Mouse (Mus musculus): ENCODE data around the gene Ramp1. TPM values are rescaled to one million over a fixed set of nuclear protein-coding genes. Genes with fewer than 3 reads are reported as not detected.

Gene Ramp1
- polyA plus RNA-seq, 1 experiment from 2014 or later, result 0.47 TPM

DNA sequence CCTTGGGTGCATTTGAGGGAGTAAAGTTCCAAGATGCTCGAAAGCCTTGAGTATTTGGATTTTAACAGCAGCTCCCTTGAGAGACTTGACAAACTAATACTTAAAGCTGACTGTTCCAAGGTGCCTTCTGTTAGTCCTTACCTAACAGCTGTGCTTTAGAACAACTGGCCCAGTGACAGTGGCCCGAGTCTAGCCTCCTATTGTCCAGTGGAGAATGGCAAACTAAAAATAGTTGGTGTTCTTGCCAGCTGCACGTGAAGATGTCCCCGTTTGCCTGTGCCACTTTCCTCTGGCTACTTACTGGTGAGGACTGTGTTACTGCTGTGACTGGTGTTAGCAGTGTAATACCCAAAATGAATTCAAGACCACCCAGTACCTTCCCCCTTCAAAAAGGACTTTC is 2.8 kb upstream of the Ramp1 start:
- WGBS, result 89% methylated on average over 4 of the region's 4 CpGs
- no peak overlapping the region for H3K4me2 ChIP-seq (ENCODE audit: low read depth, severe bottlenecking)
- no peaks in the 10 kb centered on the region for H3K36me3 ChIP-seq (ENCODE audit: control insufficient read depth, insufficient read depth, low read length)
- no peak overlapping the region for H3K27ac ChIP-seq (replicated peaks; ENCODE audit: low read depth, low read length)
- no peaks in the 10 kb centered on the region for H3K9me3 ChIP-seq (ENCODE audit: control insufficient read depth, low read length)
- H3K4me3 ChIP-seq (ENCODE audit: low read depth, low read length), result no peak overlapping the region
- H3K27me3 ChIP-seq (ENCODE audit: control insufficient read depth, insufficient read depth, low read length), result peaks cover 22% of the 10 kb centered on the region
- no peak overlapping the region for H3K9ac ChIP-seq (ENCODE audit: low read length)
- H3K4me1 ChIP-seq (ENCODE audit: control insufficient read depth, insufficient read depth, low read length), result 0 out of 2 replicates have a peak, but pooled peaks cover 7% of the 10 kb centered on the region
- no peak for DNase-seq (ENCODE audit: low spot score)
- no peak for ATAC-seq (ENCODE audit: insufficient number of reproducible peaks, low FRiP score, low TSS enrichment, low read depth)

- ATAC-seq (ENCODE audit: insufficient number of reproducible peaks, low FRiP score, low TSS enrichment, low read depth) (no peak), DNase-seq (ENCODE audit: low spot score) (peak; percentile 73)
- Histone ChIP-seq H3K4me2 (ENCODE audit: low read depth, severe bottlenecking) (no peak overlapping the region), H3K36me3 (ENCODE audit: control insufficient read depth, insufficient read depth, low read length) (no peaks in the 10 kb centered on the region), H3K27me3 (ENCODE audit: control insufficient read depth, insufficient read depth, low read length) (peaks cover 22% of the 10 kb centered on the region), H3K4me1 (ENCODE audit: control insufficient read depth, insufficient read depth, low read length) (0 out of 2 replicates have a peak, but pooled peaks cover 7% of the 10 kb centered on the region), H3K9me3 (ENCODE audit: control insufficient read depth, low read length) (no peaks in the 10 kb centered on the region), H3K27ac (replicated peaks; ENCODE audit: low read depth, low read length) (no peak overlapping the region), H3K9ac (ENCODE audit: low read length) (no peak overlapping the region), H3K4me3 (ENCODE audit: low read depth, low read length) (no peak overlapping the region)
- WGBS, result 33% methylated on average over 5 of the region's 5 CpGs
Observed at GRCm38 (mm10) chr1:91179086-91179485, 536 bp upstream of the Ramp1 start.

DNA sequence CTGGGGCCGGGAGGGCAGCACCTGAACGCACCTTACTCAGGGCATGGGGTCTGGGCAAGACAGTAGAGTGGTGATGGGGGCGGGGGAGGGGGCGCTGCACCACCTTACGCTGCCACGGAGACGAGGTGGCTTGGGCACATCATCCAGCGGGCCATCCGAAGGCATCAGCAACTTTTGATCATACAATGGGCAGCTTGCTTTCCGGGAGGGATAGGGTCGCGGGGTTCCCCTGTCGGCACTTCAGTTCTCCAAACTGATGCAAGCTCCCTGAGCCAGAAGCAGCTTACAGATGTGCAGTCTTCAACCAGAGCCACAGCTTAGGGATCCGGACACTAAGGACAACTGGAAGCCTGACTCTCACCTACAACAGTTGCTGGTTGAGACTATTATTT is 548 bp downstream of the Ramp1 start:
- Histone ChIP-seq H3K9ac (ENCODE audit: low read length) (peak overlapping the region; percentile 56), H3K36me3 (ENCODE audit: control insufficient read depth, insufficient read depth, low read length) (no peaks in the 10 kb centered on the region), H3K9me3 (ENCODE audit: control insufficient read depth, low read length) (no peaks in the 10 kb centered on the region), H3K27ac (replicated peaks; ENCODE audit: low read depth, low read length) (no peak overlapping the region), H3K4me3 (ENCODE audit: low read depth, low read length) (peak overlapping the region; percentile 35), H3K4me2 (ENCODE audit: low read depth, severe bottlenecking) (peak overlapping the region; percentile 81), H3K4me1 (ENCODE audit: control insufficient read depth, insufficient read depth, low read length) (0 out of 2 replicates have a peak, but pooled peaks cover 7% of the 10 kb centered on the region), H3K27me3 (ENCODE audit: control insufficient read depth, insufficient read depth, low read length) (peaks cover 22% of the 10 kb centered on the region)
- peak; percentile 25 for DNase-seq (ENCODE audit: low spot score)
- no peak for ATAC-seq (ENCODE audit: insufficient number of reproducible peaks, low FRiP score, low TSS enrichment, low read depth)
- 10% methylated on average over 14 of the region's 14 CpGs for WGBS

- peaks cover 22% of the 10 kb centered on the region for H3K27me3 ChIP-seq (ENCODE audit: control insufficient read depth, insufficient read depth, low read length)
- 0 out of 2 replicates have a peak, but pooled peaks cover 7% of the 10 kb centered on the region for H3K4me1 ChIP-seq (ENCODE audit: control insufficient read depth, insufficient read depth, low read length)
- H3K4me2 ChIP-seq (ENCODE audit: low read depth, severe bottlenecking), result no peak overlapping the region
- WGBS, result 76% methylated on average over 6 of the region's 6 CpGs
- no peak overlapping the region for H3K9ac ChIP-seq (ENCODE audit: low read length)
- ATAC-seq (ENCODE audit: insufficient number of reproducible peaks, low FRiP score, low TSS enrichment, low read depth) (no peak), DNase-seq (ENCODE audit: low spot score) (no peak)
- H3K4me3 ChIP-seq (ENCODE audit: low read depth, low read length), result no peak overlapping the region
- H3K27ac ChIP-seq (replicated peaks; ENCODE audit: low read depth, low read length), result no peak overlapping the region
- H3K36me3 ChIP-seq (ENCODE audit: control insufficient read depth, insufficient read depth, low read length), result no peaks in the 10 kb centered on the region
- no peaks in the 10 kb centered on the region for H3K9me3 ChIP-seq (ENCODE audit: control insufficient read depth, low read length)
Observed at GRCm38 (mm10) chr1:91180723-91181122, 1.1 kb downstream of the Ramp1 start.

- Histone ChIP-seq H3K27ac (replicated peaks; ENCODE audit: low read depth, low read length) (no peak overlapping the region), H3K4me2 (ENCODE audit: low read depth, severe bottlenecking) (no peak overlapping the region), H3K36me3 (ENCODE audit: control insufficient read depth, insufficient read depth, low read length) (no peaks in the 10 kb centered on the region), H3K9me3 (ENCODE audit: control insufficient read depth, low read length) (no peaks in the 10 kb centered on the region), H3K4me1 (ENCODE audit: control insufficient read depth, insufficient read depth, low read length) (0 out of 2 replicates have a peak, but pooled peaks cover 7% of the 10 kb centered on the region), H3K4me3 (ENCODE audit: low read depth, low read length) (no peak overlapping the region), H3K27me3 (ENCODE audit: control insufficient read depth, insufficient read depth, low read length) (peaks cover 22% of the 10 kb centered on the region), H3K9ac (ENCODE audit: low read length) (no peak overlapping the region)
- DNase-seq (ENCODE audit: low spot score) (no peak), ATAC-seq (ENCODE audit: insufficient number of reproducible peaks, low FRiP score, low TSS enrichment, low read depth) (no peak)
- WGBS, result 81% methylated on average over 5 of the region's 5 CpGs
Observed at GRCm38 (mm10) chr1:91181261-91181660, 1.6 kb downstream of the Ramp1 start.

GRCm38 (mm10) chr1:91181784-91182450 is 2.3 kb downstream of the Ramp1 start:
- Histone ChIP-seq H3K4me3 (ENCODE audit: low read depth, low read length) (no peak overlapping the region), H3K36me3 (ENCODE audit: control insufficient read depth, insufficient read depth, low read length) (no peaks in the 10 kb centered on the region), H3K27ac (replicated peaks; ENCODE audit: low read depth, low read length) (no peak overlapping the region), H3K9me3 (ENCODE audit: control insufficient read depth, low read length) (no peaks in the 10 kb centered on the region), H3K4me1 (ENCODE audit: control insufficient read depth, insufficient read depth, low read length) (0 out of 2 replicates have a peak, but pooled peaks cover 7% of the 10 kb centered on the region), H3K4me2 (ENCODE audit: low read depth, severe bottlenecking) (no peak overlapping the region), H3K9ac (ENCODE audit: low read length) (no peak overlapping the region), H3K27me3 (ENCODE audit: control insufficient read depth, insufficient read depth, low read length) (peaks cover 22% of the 10 kb centered on the region)
- 67% methylated on average over 12 of the region's 12 CpGs for WGBS
- ATAC-seq (ENCODE audit: insufficient number of reproducible peaks, low FRiP score, low TSS enrichment, low read depth), result no peak
- DNase-seq (ENCODE audit: low spot score), result no peak

GRCm38 (mm10) chr1:91183305-91183704 is 3.7 kb downstream of the Ramp1 start:
- 0 out of 2 replicates have a peak, but pooled peaks cover 7% of the 10 kb centered on the region for H3K4me1 ChIP-seq (ENCODE audit: control insufficient read depth, insufficient read depth, low read length)
- ATAC-seq (ENCODE audit: insufficient number of reproducible peaks, low FRiP score, low TSS enrichment, low read depth) (no peak), DNase-seq (ENCODE audit: low spot score) (no peak)
- no peak overlapping the region for H3K9ac ChIP-seq (ENCODE audit: low read length)
- H3K4me2 ChIP-seq (ENCODE audit: low read depth, severe bottlenecking), result no peak overlapping the region
- peaks cover 22% of the 10 kb centered on the region for H3K27me3 ChIP-seq (ENCODE audit: control insufficient read depth, insufficient read depth, low read length)
- H3K4me3 ChIP-seq (ENCODE audit: low read depth, low read length), result no peak overlapping the region
- H3K36me3 ChIP-seq (ENCODE audit: control insufficient read depth, insufficient read depth, low read length), result no peaks in the 10 kb centered on the region
- WGBS, result 89% methylated on average over 10 of the region's 10 CpGs
- no peak overlapping the region for H3K27ac ChIP-seq (replicated peaks; ENCODE audit: low read depth, low read length)
- no peaks in the 10 kb centered on the region for H3K9me3 ChIP-seq (ENCODE audit: control insufficient read depth, low read length)

DNA sequence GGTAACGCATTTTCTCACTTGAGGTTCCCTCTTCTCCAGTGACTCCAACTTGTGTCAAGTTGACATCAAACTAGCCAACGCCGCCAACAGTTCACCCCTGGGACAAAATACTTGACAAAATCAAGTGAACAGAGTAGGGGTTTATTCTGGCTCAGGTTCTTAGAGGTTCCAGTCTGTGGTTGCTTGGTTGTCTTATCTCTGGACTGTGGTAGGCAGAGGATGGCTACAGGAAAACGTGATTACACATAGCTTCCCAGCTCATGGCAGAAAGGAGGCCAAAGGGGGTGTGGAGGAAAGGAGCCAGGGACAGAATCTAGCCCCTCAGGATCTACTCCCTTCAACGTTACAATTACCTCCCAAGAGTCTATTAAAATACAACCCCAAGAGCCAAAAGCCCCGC is 7.1 kb downstream of the Ramp1 start:
- WGBS, result 88% methylated on average over 6 of the region's 6 CpGs
- DNase-seq (ENCODE audit: low spot score), result no peak

DNA sequence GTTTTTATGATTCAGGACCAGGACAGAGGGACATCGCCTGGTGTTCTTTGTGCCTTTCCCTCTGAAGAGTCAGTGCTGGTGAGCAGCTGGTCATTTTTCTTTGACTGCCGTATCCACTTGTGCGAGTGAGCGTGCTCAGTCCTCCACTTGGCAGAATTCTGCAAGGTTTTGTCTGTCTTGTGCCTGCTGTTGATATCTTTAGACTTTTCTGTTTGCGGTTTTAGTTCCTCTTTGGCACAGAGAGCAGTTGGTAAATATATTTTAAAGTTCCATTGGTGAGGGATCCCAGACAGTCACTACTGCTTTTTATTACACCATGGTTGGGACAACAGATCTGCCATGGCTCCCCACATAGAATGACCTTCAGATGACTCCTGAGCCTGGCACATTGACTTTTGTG is 7.7 kb downstream of the Ramp1 start:
- no peak overlapping the region for H3K4me2 ChIP-seq (ENCODE audit: low read depth, severe bottlenecking)
- no peak overlapping the region for H3K9ac ChIP-seq (ENCODE audit: low read length)
- no peaks in the 10 kb centered on the region for H3K4me1 ChIP-seq (ENCODE audit: control insufficient read depth, insufficient read depth, low read length)
- no peak for DNase-seq (ENCODE audit: low spot score)
- no peaks in the 10 kb centered on the region for H3K9me3 ChIP-seq (ENCODE audit: control insufficient read depth, low read length)
- ATAC-seq (ENCODE audit: insufficient number of reproducible peaks, low FRiP score, low TSS enrichment, low read depth), result no peak
- 93% methylated on average over 5 of the region's 5 CpGs for WGBS
- H3K27ac ChIP-seq (replicated peaks; ENCODE audit: low read depth, low read length), result no peak overlapping the region
- no peak overlapping the region for H3K4me3 ChIP-seq (ENCODE audit: low read depth, low read length)
- no peaks in the 10 kb centered on the region for H3K27me3 ChIP-seq (ENCODE audit: control insufficient read depth, insufficient read depth, low read length)
- no peaks in the 10 kb centered on the region for H3K36me3 ChIP-seq (ENCODE audit: control insufficient read depth, insufficient read depth, low read length)

More for the DNA sequence above, 7.1 kb downstream of the Ramp1 start:
- Histone ChIP-seq H3K4me3 (ENCODE audit: low read depth, low read length) (no peak overlapping the region), H3K4me1 (ENCODE audit: control insufficient read depth, insufficient read depth, low read length) (no peaks in the 10 kb centered on the region), H3K4me2 (ENCODE audit: low read depth, severe bottlenecking) (no peak overlapping the region), H3K27me3 (ENCODE audit: control insufficient read depth, insufficient read depth, low read length) (peaks cover 2% of the 10 kb centered on the region; the same call in 1 of the 2 replicates), H3K36me3 (ENCODE audit: control insufficient read depth, insufficient read depth, low read length) (no peaks in the 10 kb centered on the region), H3K9ac (ENCODE audit: low read length) (no peak overlapping the region), H3K27ac (replicated peaks; ENCODE audit: low read depth, low read length) (no peak overlapping the region), H3K9me3 (ENCODE audit: control insufficient read depth, low read length) (no peaks in the 10 kb centered on the region)
- no peak for ATAC-seq (ENCODE audit: insufficient number of reproducible peaks, low FRiP score, low TSS enrichment, low read depth)

Data from limb, embryonic 11.5 days (tissue).